Mouse (Mus musculus): ENCODE data around the gene Sirt3. TPM values are rescaled to one million over a fixed set of nuclear protein-coding genes. Genes with fewer than 3 reads are reported as not detected.

Gene Sirt3
- polyA plus RNA-seq, 1 experiment, result 16.2 TPM

- TF ChIP-seq CTCF (IDR thresholded peaks at IDR 0.05; ENCODE audit: low read depth, low read length) (no peak), POLR2A (IDR thresholded peaks at IDR 0.05; ENCODE audit: borderline replicate concordance, low read depth, low read length) (no peak)
- Histone ChIP-seq H3K4me3 (ENCODE audit: insufficient read depth, low read length) (no peak overlapping the region), H3K27ac (ENCODE audit: insufficient read depth, low read depth, low read length) (no peak overlapping the region), H3K4me1 (ENCODE audit: control insufficient read depth, insufficient read depth, low read length) (peaks cover 12% of the 10 kb centered on the region; the same call in 1 of the 2 replicates)
Observed at GRCm38 (mm10) chr7:140854483-140854882, 27.6 kb downstream of the Sirt3 start.

DNA sequence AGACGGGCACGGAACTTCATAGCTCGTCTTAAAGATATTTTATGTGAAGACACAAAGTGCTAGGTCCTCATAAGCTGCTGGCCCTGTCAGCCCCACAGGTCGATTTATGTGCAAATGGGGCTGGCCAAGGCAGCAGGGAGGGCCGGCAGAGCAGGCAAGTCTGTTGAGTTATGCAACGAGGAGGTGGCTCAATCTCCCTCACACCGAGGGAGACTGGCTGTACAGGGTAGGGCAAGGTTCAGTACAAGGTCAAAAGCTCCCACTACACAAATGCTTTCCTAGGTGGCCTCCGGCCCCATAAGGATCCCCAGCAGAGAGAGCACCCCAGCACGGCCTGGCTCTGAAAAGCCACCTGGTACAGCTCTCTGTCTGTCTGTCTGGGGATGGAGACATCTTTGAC is 28.7 kb downstream of the Sirt3 start:
- Histone ChIP-seq H3K4me3 (ENCODE audit: insufficient read depth, low read length) (no peak overlapping the region), H3K4me1 (ENCODE audit: control insufficient read depth, insufficient read depth, low read length) (peaks cover 6% of the 10 kb centered on the region; the same call in 1 of the 2 replicates)
- TF ChIP-seq POLR2A (IDR thresholded peaks at IDR 0.05; ENCODE audit: borderline replicate concordance, low read depth, low read length), result no peak
- TF ChIP-seq CTCF (IDR thresholded peaks at IDR 0.05; ENCODE audit: low read depth, low read length), result no peak

DNA sequence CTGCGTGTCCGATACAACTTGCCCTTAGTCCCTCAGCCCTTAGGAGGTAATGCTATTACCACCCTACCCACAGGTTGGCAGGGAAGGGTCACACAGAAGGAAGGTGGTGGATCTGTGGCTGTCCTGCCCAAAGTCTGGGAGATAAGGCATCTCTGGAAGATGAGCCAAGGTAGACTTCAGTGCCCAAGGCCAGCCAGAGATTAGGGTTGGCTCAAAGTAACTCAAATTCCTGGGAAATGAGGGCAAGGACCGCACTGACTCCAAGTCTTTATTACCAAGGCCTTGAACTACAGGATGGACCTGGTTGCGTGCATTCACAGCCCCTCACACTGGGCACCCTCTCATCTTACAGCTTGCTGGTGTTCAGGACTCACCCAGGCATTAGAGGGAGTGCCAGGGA is 30.2 kb downstream of the Sirt3 start:
- Histone ChIP-seq H3K4me1 (ENCODE audit: control insufficient read depth, insufficient read depth, low read length) (peaks cover 5% of the 10 kb centered on the region; the same call in 1 of the 2 replicates), H3K27ac (ENCODE audit: insufficient read depth, low read depth, low read length) (no peak overlapping the region), H3K4me3 (ENCODE audit: insufficient read depth, low read length) (no peak overlapping the region)
- no peak for TF ChIP-seq CTCF (IDR thresholded peaks at IDR 0.05; ENCODE audit: low read depth, low read length)
- no peak for TF ChIP-seq POLR2A (IDR thresholded peaks at IDR 0.05; ENCODE audit: borderline replicate concordance, low read depth, low read length)

More for the DNA sequence above, 28.7 kb downstream of the Sirt3 start:
- H3K27ac ChIP-seq (ENCODE audit: insufficient read depth, low read depth, low read length), result no peak overlapping the region

DNA sequence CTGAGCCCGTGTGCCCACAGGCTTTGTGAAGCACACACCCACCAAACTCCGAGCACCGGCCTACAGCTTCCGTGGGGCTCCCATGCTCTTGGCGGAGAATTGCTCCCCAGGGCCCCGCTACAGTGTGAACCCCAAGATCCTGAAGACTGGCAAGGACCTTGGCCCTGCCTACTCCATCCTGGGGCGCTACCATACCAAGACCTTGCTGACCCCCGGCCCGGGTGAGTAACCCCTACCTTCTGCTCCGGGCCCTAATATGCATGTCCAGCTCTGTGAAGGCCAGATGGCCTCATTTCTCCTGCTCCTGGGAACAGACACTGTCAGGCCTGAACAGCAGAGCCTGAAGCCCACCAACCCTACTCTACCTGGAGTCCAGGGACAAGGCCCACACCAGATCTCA is 33.5 kb downstream of the Sirt3 start:
- Histone ChIP-seq H3K4me1 (ENCODE audit: control insufficient read depth, insufficient read depth, low read length) (no peaks in the 10 kb centered on the region), H3K27ac (ENCODE audit: insufficient read depth, low read depth, low read length) (no peak overlapping the region), H3K4me3 (ENCODE audit: insufficient read depth, low read length) (no peak overlapping the region)
- TF ChIP-seq POLR2A (IDR thresholded peaks at IDR 0.05; ENCODE audit: borderline replicate concordance, low read depth, low read length), result no peak
- TF ChIP-seq CTCF (IDR thresholded peaks at IDR 0.05; ENCODE audit: low read depth, low read length), result no peak

GRCm38 (mm10) chr7:140847755-140848580 is 34.1 kb downstream of the Sirt3 start, which contains the start of gene Odf3:
Gene Odf3, plus strand, starts transcription at chr7:140847805.
- H3K4me1 ChIP-seq (ENCODE audit: control insufficient read depth, insufficient read depth, low read length), result no peaks in the 10 kb centered on the region
- no peak within 1 kb of the TSS for H3K27ac ChIP-seq (ENCODE audit: insufficient read depth, low read depth, low read length)
- TF ChIP-seq POLR2A (IDR thresholded peaks at IDR 0.05; ENCODE audit: borderline replicate concordance, low read depth, low read length) (no peak), CTCF (IDR thresholded peaks at IDR 0.05; ENCODE audit: low read depth, low read length) (no peak)
- H3K4me3 ChIP-seq (ENCODE audit: insufficient read depth, low read length), result no peak within 1 kb of the TSS

- Histone ChIP-seq H3K4me3 (ENCODE audit: insufficient read depth, low read length) (no peak overlapping the region), H3K27ac (ENCODE audit: insufficient read depth, low read depth, low read length) (no peak overlapping the region), H3K4me1 (ENCODE audit: control insufficient read depth, insufficient read depth, low read length) (no peaks in the 10 kb centered on the region)
- TF ChIP-seq POLR2A (IDR thresholded peaks at IDR 0.05; ENCODE audit: borderline replicate concordance, low read depth, low read length), result no peak
- TF ChIP-seq CTCF (IDR thresholded peaks at IDR 0.05; ENCODE audit: low read depth, low read length), result no peak
Observed at GRCm38 (mm10) chr7:140846676-140847075, 35.4 kb downstream of the Sirt3 start.

- Histone ChIP-seq H3K27ac (ENCODE audit: insufficient read depth, low read depth, low read length) (no peak overlapping the region), H3K4me1 (ENCODE audit: control insufficient read depth, insufficient read depth, low read length) (no peaks in the 10 kb centered on the region), H3K4me3 (ENCODE audit: insufficient read depth, low read length) (no peak overlapping the region)
- TF ChIP-seq POLR2A (IDR thresholded peaks at IDR 0.05; ENCODE audit: borderline replicate concordance, low read depth, low read length), result no peak
- TF ChIP-seq CTCF (IDR thresholded peaks at IDR 0.05; ENCODE audit: low read depth, low read length), result no peak
Observed at GRCm38 (mm10) chr7:140845683-140846082, 36.4 kb downstream of the Sirt3 start.

DNA sequence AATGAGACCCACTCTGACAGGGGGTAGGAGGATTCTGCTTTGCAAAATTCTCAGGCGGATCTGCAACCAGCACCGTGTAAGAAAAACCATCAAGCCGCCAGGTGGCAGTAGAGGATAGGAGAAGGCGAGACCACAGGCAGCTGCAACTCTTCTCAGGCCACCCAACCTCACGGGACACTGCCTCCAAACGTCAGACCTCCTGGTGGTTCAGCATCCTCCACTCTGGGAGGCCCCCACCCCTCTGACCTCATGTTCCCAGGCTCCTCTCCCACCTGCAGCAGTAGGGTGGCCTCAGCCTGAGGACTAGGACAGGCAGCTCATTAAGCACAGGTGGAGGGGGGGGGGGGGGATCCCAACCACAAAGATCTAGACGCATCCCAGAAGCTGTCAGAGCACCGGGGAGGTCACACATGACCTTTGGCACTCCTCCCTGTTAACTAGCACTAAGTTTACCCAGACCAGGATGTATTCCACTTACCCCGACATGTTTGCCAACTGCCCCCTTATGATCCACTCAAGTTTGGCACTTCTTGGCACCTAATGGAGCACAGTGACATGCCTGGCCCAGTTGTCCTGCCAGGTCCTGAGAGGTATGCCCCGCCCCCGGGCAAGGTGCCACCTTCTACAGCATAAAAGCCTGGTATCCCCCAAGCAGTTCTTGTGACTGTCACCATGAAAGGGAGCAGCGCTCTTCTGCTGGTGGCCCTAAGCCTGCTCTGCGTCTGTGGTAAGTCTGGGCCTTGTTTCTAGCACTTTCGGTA is 37.0 kb downstream of the Sirt3 start, which contains the start of gene Scgb1c1:
Scgb1c1 (plus strand) TSS at position 643 of the 761 bp plus-strand sequence.
- Histone ChIP-seq H3K4me1 (ENCODE audit: control insufficient read depth, insufficient read depth, low read length) (no peaks in the 10 kb centered on the region), H3K27ac (ENCODE audit: insufficient read depth, low read depth, low read length) (no peak within 1 kb of the TSS), H3K4me3 (ENCODE audit: insufficient read depth, low read length) (no peak within 1 kb of the TSS)
- TF ChIP-seq POLR2A (IDR thresholded peaks at IDR 0.05; ENCODE audit: borderline replicate concordance, low read depth, low read length) (no peak), CTCF (IDR thresholded peaks at IDR 0.05; ENCODE audit: low read depth, low read length) (peak; percentile 75)

GRCm38 (mm10) chr7:140843806-140844205 is 38.3 kb downstream of the Sirt3 start:
- Histone ChIP-seq H3K4me3 (ENCODE audit: insufficient read depth, low read length) (no peak overlapping the region), H3K27ac (ENCODE audit: insufficient read depth, low read depth, low read length) (no peak overlapping the region), H3K4me1 (ENCODE audit: control insufficient read depth, insufficient read depth, low read length) (no peaks in the 10 kb centered on the region)
- TF ChIP-seq POLR2A (IDR thresholded peaks at IDR 0.05; ENCODE audit: borderline replicate concordance, low read depth, low read length) (no peak), CTCF (IDR thresholded peaks at IDR 0.05; ENCODE audit: low read depth, low read length) (no peak)
